Mouse (Mus musculus) forebrain, embryonic 11.5 days (tissue): ENCODE results near the gene Aacs. TPM values are rescaled to one million over a fixed set of nuclear protein-coding genes. Genes with fewer than 3 reads are reported as not detected.

Source experiments
- ATAC-seq: fragments of 200-750 bp; cut with Nextera tagmentation; replicated peaks from 2 replicates; pipeline ENCODE4 v1.8.0; 2017; ENCODE audit warnings: moderate TSS enrichment; ENCODE audit not compliant: low FRiP score
- DNase-seq: peaks from one replicate; pipeline ENCODE4 v3.0.0-alpha.2; 2017; ENCODE audit warnings: low spot score
- H3K27ac ChIP-seq: fragments of 300-500 bp; sonication (generic); 2 replicates; pipeline ENCODE4 v1.5.1; 2014; ENCODE audit warnings: low read depth, low read length
- H3K27me3 ChIP-seq: fragments of 300-500 bp; sonication (generic); 2 replicates; pipeline ENCODE4 v1.6.1; 2014; ENCODE audit warnings: mild to moderate bottlenecking, low read length, mixed read lengths; ENCODE audit not compliant: control insufficient read depth, insufficient read depth
- H3K36me3 ChIP-seq: fragments of 300-500 bp; sonication (generic); 2 replicates; pipeline ENCODE4 v1.6.1; 2014; ENCODE audit warnings: mild to moderate bottlenecking, low read length, moderate library complexity, mixed read lengths; ENCODE audit not compliant: control insufficient read depth, insufficient read depth
- H3K4me1 ChIP-seq: fragments of 300-500 bp; sonication (generic); replicated peaks from 2 replicates; pipeline ENCODE4 v1.6.1; 2014; ENCODE audit warnings: low read length, mixed read lengths; ENCODE audit not compliant: control insufficient read depth, insufficient read depth
- H3K4me2 ChIP-seq: fragments of 300-500 bp; sonication (generic); 2 replicates; pipeline ENCODE4 v1.6.1; 2014; ENCODE audit warnings: low read depth, mild to moderate bottlenecking, low read length, moderate library complexity, mixed read lengths; ENCODE audit not compliant: severe bottlenecking
- H3K4me3 ChIP-seq: fragments of 300-500 bp; sonication (generic); 2 replicates; pipeline ENCODE4 v1.5.1; 2014; ENCODE audit warnings: low read depth, low read length
- H3K9ac ChIP-seq: fragments of 300-500 bp; sonication (generic); 2 replicates; pipeline ENCODE4 v1.6.1; 2014; ENCODE audit warnings: low read length
- H3K9me3 ChIP-seq: fragments of 300-500 bp; sonication (generic); 2 replicates; pipeline ENCODE4 v1.6.1; 2016; ENCODE audit warnings: low read length, mixed read lengths; ENCODE audit not compliant: control insufficient read depth
- WGBS: fragments of 180-500 bp; shearing (Covaris S2); extraction: QIAGEN DNeasy Blood & Tissue Kit; methylation state at CpG from one replicate; pipeline ENCODE4 v1.1.7; 2014; 5-methylcytosine and 5-hydroxymethylcytosine counted together
- polyA plus RNA-seq: library from polyadenylated mRNA; unstranded; fragments of >200 nt; fragmentation: Nextera tagmentation; extraction: Ambion mirVana; gene quantifications from 2 replicates; pipeline ENCODE4 v1.2.1, GENCODE M21; 2014

The Aacs gene
- polyA plus RNA-seq, 1 experiment from 2014 or later = 55.4 TPM

GRCm38 (mm10) chr5:125470713-125471112 lies 4.9 kb upstream of the Aacs start:
- Histone ChIP-seq H3K4me3 (no peak overlapping the region), H3K27me3 (no peaks in the 10 kb centered on the region), H3K36me3 (no peaks in the 10 kb centered on the region), H3K4me1 (no peaks in the 10 kb centered on the region), H3K9ac (no peak overlapping the region), H3K27ac (no peak overlapping the region), H3K4me2 (no peak overlapping the region), H3K9me3 (no peaks in the 10 kb centered on the region)
- 84% methylated on average over 4 of the region's 4 CpGs for WGBS
- no peak for DNase-seq
- no peak for ATAC-seq

GRCm38 (mm10) chr5:125472796-125473475 lies 2.7 kb upstream of the Aacs start:
- H3K27ac ChIP-seq = no peak overlapping the region
- no peaks in the 10 kb centered on the region for H3K27me3 ChIP-seq
- DNase-seq = no peak
- H3K4me2 ChIP-seq = no peak overlapping the region
- H3K4me1 ChIP-seq = peaks cover 11% of the 10 kb centered on the region; the same call in 1 of the 2 replicates
- no peak overlapping the region for H3K4me3 ChIP-seq
- ATAC-seq = no peak
- no peaks in the 10 kb centered on the region for H3K36me3 ChIP-seq
- no peak overlapping the region for H3K9ac ChIP-seq
- 78% methylated on average over 9 of the region's 9 CpGs for WGBS
- no peaks in the 10 kb centered on the region for H3K9me3 ChIP-seq

- peak overlapping the region; percentile 74 for H3K9ac ChIP-seq
- DNase-seq = no peak
- no peaks in the 10 kb centered on the region for H3K27me3 ChIP-seq
- H3K4me1 ChIP-seq = peaks cover 14% of the 10 kb centered on the region; the same call in 1 of the 2 replicates
- ATAC-seq = no peak; the same call in 1 of the 2 replicates
- H3K4me2 ChIP-seq = peak overlapping the region; percentile 89
- H3K27ac ChIP-seq = no peak overlapping the region
- no peaks in the 10 kb centered on the region for H3K36me3 ChIP-seq
- no peaks in the 10 kb centered on the region for H3K9me3 ChIP-seq
- H3K4me3 ChIP-seq = peak overlapping the region; percentile 71
- WGBS = 60% methylated on average over 12 of the region's 12 CpGs
These were observed 584 bp upstream of the Aacs start for GRCm38 (mm10) chr5:125475030-125475429.

- Histone ChIP-seq H3K9ac (peak overlapping the region; percentile 74), H3K4me3 (peak overlapping the region; percentile 71), H3K27ac (no peak overlapping the region), H3K36me3 (no peaks in the 10 kb centered on the region), H3K9me3 (no peaks in the 10 kb centered on the region), H3K4me1 (peaks cover 14% of the 10 kb centered on the region; the same call in 1 of the 2 replicates), H3K27me3 (no peaks in the 10 kb centered on the region), H3K4me2 (peak overlapping the region; percentile 89)
- DNase-seq (peak; percentile 61), ATAC-seq (no peak; the same call in 1 of the 2 replicates)
- WGBS = 20% methylated on average over 5 of the region's 5 CpGs
These were observed 642 bp downstream of the Aacs start for GRCm38 (mm10) chr5:125476286-125476625.

GRCm38 (mm10) chr5:125476799-125477198 lies 1.2 kb downstream of the Aacs start:
- DNase-seq (no peak), ATAC-seq (no peak)
- H3K9ac ChIP-seq = peak overlapping the region; percentile 74; the same call in 1 of the 2 replicates
- peak overlapping the region; percentile 89 for H3K4me2 ChIP-seq
- H3K36me3 ChIP-seq = no peaks in the 10 kb centered on the region
- H3K9me3 ChIP-seq = no peaks in the 10 kb centered on the region
- no peak overlapping the region for H3K27ac ChIP-seq
- no peaks in the 10 kb centered on the region for H3K27me3 ChIP-seq
- 68% methylated on average over 7 of the region's 7 CpGs for WGBS
- H3K4me3 ChIP-seq = peak overlapping the region; percentile 71
- peaks cover 14% of the 10 kb centered on the region; the same call in 1 of the 2 replicates for H3K4me1 ChIP-seq

GRCm38 (mm10) chr5:125477533-125477932 lies 1.9 kb downstream of the Aacs start:
- Histone ChIP-seq H3K27ac (no peak overlapping the region), H3K4me2 (peak overlapping the region; percentile 89; the same call in 1 of the 2 replicates), H3K36me3 (no peaks in the 10 kb centered on the region; the same call in 1 of the 2 replicates), H3K9me3 (no peaks in the 10 kb centered on the region), H3K9ac (no peak overlapping the region), H3K27me3 (no peaks in the 10 kb centered on the region), H3K4me3 (no peak overlapping the region), H3K4me1 (peaks cover 14% of the 10 kb centered on the region; the same call in 1 of the 2 replicates)
- no peak for DNase-seq
- 64% methylated on average over 7 of the region's 7 CpGs for WGBS
- ATAC-seq = no peak

- peaks cover 4% of the 10 kb centered on the region; the same call in 1 of the 2 replicates for H3K36me3 ChIP-seq
- DNase-seq = no peak
- H3K4me2 ChIP-seq = no peak overlapping the region
- H3K9ac ChIP-seq = no peak overlapping the region
- no peaks in the 10 kb centered on the region for H3K9me3 ChIP-seq
- H3K4me1 ChIP-seq = peaks cover 14% of the 10 kb centered on the region; the same call in 1 of the 2 replicates
- no peak overlapping the region for H3K27ac ChIP-seq
- no peak overlapping the region for H3K4me3 ChIP-seq
- ATAC-seq = no peak
- WGBS = 88% methylated on average over 7 of the region's 7 CpGs
- no peaks in the 10 kb centered on the region for H3K27me3 ChIP-seq
These were observed 2.4 kb downstream of the Aacs start for GRCm38 (mm10) chr5:125478037-125478436.

- Histone ChIP-seq H3K9me3 (no peaks in the 10 kb centered on the region), H3K9ac (no peak overlapping the region), H3K4me3 (no peak overlapping the region), H3K27me3 (no peaks in the 10 kb centered on the region), H3K4me1 (peaks cover 14% of the 10 kb centered on the region; the same call in 1 of the 2 replicates), H3K4me2 (no peak overlapping the region), H3K27ac (no peak overlapping the region), H3K36me3 (peaks cover 7% of the 10 kb centered on the region; the same call in 1 of the 2 replicates)
- WGBS = 88% methylated on average over 3 of the region's 3 CpGs
- no peak for DNase-seq
- no peak for ATAC-seq
These were observed 3.8 kb downstream of the Aacs start for GRCm38 (mm10) chr5:125479376-125479775.
